In the genomic region with DNA sequence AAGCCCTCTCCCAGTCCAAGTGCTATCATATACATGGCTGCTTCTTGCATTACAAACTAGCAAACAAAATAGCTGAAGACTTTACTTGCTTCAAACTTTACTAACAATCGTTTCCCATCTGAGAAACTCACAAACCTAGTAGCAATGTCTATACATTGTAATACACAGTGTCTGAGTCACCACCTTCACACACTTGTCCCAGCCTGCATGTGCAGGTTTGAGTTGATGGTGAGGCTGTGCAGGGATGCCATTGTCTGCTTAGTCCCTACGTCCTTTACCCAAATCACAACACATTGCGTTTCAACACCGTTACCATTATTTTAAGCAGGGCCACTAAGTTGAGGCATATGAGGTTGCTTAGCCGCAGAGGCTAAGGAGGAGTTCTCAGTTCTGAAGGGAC, we compare ENCODE assay signal across 15 mouse cellular contexts.
"Had no signal": no experiment of that assay in that cellular context is flagged by ENCODE, and none has a peak within 500 bp of the region (broad histone marks: within the 10 kb centered on the region; RNA-seq: fewer than 3 reads in every experiment).

No protein-coding gene starts in this region.

- H3K9ac ChIP-seq: neural tube, embryonic 12.5 days; neural tube, embryonic 13.5 days; neural tube, embryonic 15.5 days; stomach, embryonic 15.5 days had no signal

- H3K4me3 ChIP-seq: neural tube, embryonic 12.5 days; neural tube, embryonic 13.5 days; neural tube, embryonic 15.5 days; stomach, embryonic 15.5 days had no signal

- H3K27me3 ChIP-seq: neural tube, embryonic 12.5 days; neural tube, embryonic 13.5 days; neural tube, embryonic 15.5 days; stomach, embryonic 15.5 days had no signal

- H3K36me3 ChIP-seq: neural tube, embryonic 12.5 days; neural tube, embryonic 13.5 days; neural tube, embryonic 15.5 days; stomach, embryonic 15.5 days had no signal

- H3K4me2 ChIP-seq: neural tube, embryonic 12.5 days; neural tube, embryonic 13.5 days; neural tube, embryonic 15.5 days; stomach, embryonic 15.5 days had no signal

- H3K27ac ChIP-seq: neural tube, embryonic 12.5 days; neural tube, embryonic 13.5 days; neural tube, embryonic 15.5 days; stomach, embryonic 15.5 days had no signal

- H3K9me3 ChIP-seq: neural tube, embryonic 12.5 days; neural tube, embryonic 13.5 days; neural tube, embryonic 15.5 days; stomach, embryonic 15.5 days had no signal

- DNase-seq: right cerebral cortex, adult 18-20 months; right cerebral cortex, postnatal 14 days; right cerebral cortex, postnatal 25 days; right cerebral cortex, postnatal 4 days; spleen, adult 18-20 months; thymus, adult 18-20 months; thymus, adult 2 months; thymus, postnatal 14 days; thymus, postnatal 25 days; thymus, postnatal 36 days; thymus, postnatal 4 days had no signal

- H3K4me1 ChIP-seq: neural tube, embryonic 12.5 days; neural tube, embryonic 13.5 days; neural tube, embryonic 15.5 days; stomach, embryonic 15.5 days had no signal
